In the genomic region with DNA sequence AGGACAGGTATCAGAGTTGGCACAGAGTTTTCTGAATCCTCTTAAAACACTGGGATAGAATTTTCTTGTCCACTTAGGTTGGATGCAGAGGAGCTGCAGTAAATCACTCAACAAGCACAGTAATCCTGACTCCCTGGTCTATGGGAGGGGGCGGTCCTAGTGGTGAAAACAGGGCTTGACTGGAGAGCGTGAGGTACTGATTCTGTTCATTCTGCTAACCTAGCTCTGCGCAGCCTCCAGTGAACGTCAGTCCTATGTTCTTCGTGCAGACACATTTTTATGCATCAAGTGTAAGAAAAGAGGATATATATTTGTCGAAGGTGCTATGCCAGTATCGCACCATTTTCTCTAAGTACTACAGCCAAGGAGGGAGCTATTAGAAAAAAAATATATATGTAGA, we compare ENCODE assay signal across 7 mouse cellular contexts.
DNase-seq lines count a peak whose midpoint lies in the region; ATAC-seq and TF ChIP-seq lines count a peak whose summit lies in the region.
"Not testable (repeated sequence)": the region's sequence is repeated elsewhere in the genome, so short reads cannot be mapped to it uniquely, and the experiment has no call there.

No protein-coding gene starts in this region.

- 0 out of 2 replicates have a peak overlapping the region, but pooled peaks have one; percentile 45 for H3K27ac ChIP-seq in cortical plate, adult 2 months (ENCODE audit: insufficient read depth, low read length)
- H3K27ac ChIP-seq in left cerebral cortex, adult 2 months: peak overlapping the region; percentile 6

- peak; percentile 6 for DNase-seq in ZHBTc4 (ENCODE audit: low read depth, low spot score)
- DNase-seq in frontal cortex, postnatal 36 days (ENCODE audit: low spot score in 2 of 2): peak; percentile 14 to 26
- not testable (repeated sequence) for DNase-seq in left cerebral cortex, adult 2 months (ENCODE audit: extremely low spot score in 1 of 2, low spot score in 2 of 2)
- DNase-seq in mesoderm, embryonic 11.5 days (ENCODE audit: low read depth, low spot score): peak; percentile 20
- DNase-seq in right cerebral cortex, adult 18-20 months: peak; percentile 17

- not testable (repeated sequence) for TF ChIP-seq POLR2A in cortical plate, adult 2 months (IDR thresholded peaks at IDR 0.05; ENCODE audit: extremely low read depth, insufficient read depth, low read length)

- ATAC-seq in frontal cortex, adult (ENCODE audit: low TSS enrichment): peak; percentile 60

- not testable (repeated sequence) for H3K4me1 ChIP-seq in cortical plate, adult 2 months (ENCODE audit: control insufficient read depth, insufficient read depth, low read length)

- TF ChIP-seq CTCF in cortical plate, adult 2 months (IDR thresholded peaks at IDR 0.05; ENCODE audit: extremely low read depth, insufficient read depth, low read length); left cerebral cortex, adult 2 months (IDR thresholded peaks at IDR 0.05): not testable (repeated sequence)

- not testable (repeated sequence) for H3K4me3 ChIP-seq in cortical plate, adult 2 months (ENCODE audit: insufficient read depth, low read length); left cerebral cortex, adult 2 months

- intact Hi-C loops in left cerebral cortex, adult 2 months (cut with DNase I): loop anchor here (5.0 kb wide), 2 partner anchors 78 to 1852 kb away; no protein-coding TSS in a partner anchor
